Mouse (Mus musculus): ENCODE measurements around the gene Slc12a7. TPM values are rescaled to one million over a fixed set of nuclear protein-coding genes. Genes with fewer than 3 reads are reported as not detected.

The Slc12a7 gene
- polyA plus RNA-seq, 1 experiment from 2014 or later = 7.0 TPM

- ATAC-seq = peak; percentile 31
- H3K27ac ChIP-seq (ENCODE audit: low read depth) = no peak overlapping the region
- peak; percentile 33 for DNase-seq
- no peaks in the 10 kb centered on the region for H3K36me3 ChIP-seq (replicated peaks; ENCODE audit: insufficient read depth, low read length)
- no peaks in the 10 kb centered on the region for H3K4me1 ChIP-seq (ENCODE audit: insufficient read depth)
- H3K9ac ChIP-seq (replicated peaks) = no peak overlapping the region
- TF ChIP-seq EP300 (IDR thresholded peaks at IDR 0.05; ENCODE audit: low read depth) (no peak), CTCF (IDR thresholded peaks at IDR 0.05; ENCODE audit: low read depth) (peak; percentile 72)
- no peaks in the 10 kb centered on the region for H3K27me3 ChIP-seq (ENCODE audit: insufficient read depth, low read length)
- WGBS (ENCODE audit: insufficient replicate concordance) = 29% methylated on average over 15 of the region's 15 CpGs
- no peak overlapping the region for H3K4me2 ChIP-seq (ENCODE audit: low read depth, low read length)
- H3K4me3 ChIP-seq (ENCODE audit: low read depth, low read length) = no peak overlapping the region
- H3K9me3 ChIP-seq (ENCODE audit: low read length) = no peaks in the 10 kb centered on the region
Measured at GRCm38 (mm10) chr13:73748663-73749440, 16.0 kb downstream of the Slc12a7 start.

GRCm38 (mm10) chr13:73750435-73750834 is 17.5 kb downstream of the Slc12a7 start:
- no peak for TF ChIP-seq CTCF (IDR thresholded peaks at IDR 0.05; ENCODE audit: low read depth)
- no peak for TF ChIP-seq EP300 (IDR thresholded peaks at IDR 0.05; ENCODE audit: low read depth)
- Histone ChIP-seq H3K27ac (ENCODE audit: low read depth) (no peak overlapping the region), H3K36me3 (replicated peaks; ENCODE audit: insufficient read depth, low read length) (no peaks in the 10 kb centered on the region), H3K9me3 (ENCODE audit: low read length) (no peaks in the 10 kb centered on the region), H3K4me3 (ENCODE audit: low read depth, low read length) (no peak overlapping the region), H3K4me1 (ENCODE audit: insufficient read depth) (no peaks in the 10 kb centered on the region), H3K4me2 (ENCODE audit: low read depth, low read length) (no peak overlapping the region), H3K9ac (replicated peaks) (no peak overlapping the region), H3K27me3 (ENCODE audit: insufficient read depth, low read length) (no peaks in the 10 kb centered on the region)
- no peak for DNase-seq
- no peak for ATAC-seq
- WGBS (ENCODE audit: insufficient replicate concordance) = 65% methylated on average over 6 of the region's 6 CpGs

- no peak overlapping the region for H3K4me3 ChIP-seq (ENCODE audit: low read depth, low read length)
- H3K4me2 ChIP-seq (ENCODE audit: low read depth, low read length) = no peak overlapping the region
- TF ChIP-seq CTCF (IDR thresholded peaks at IDR 0.05; ENCODE audit: low read depth) = no peak
- no peak for TF ChIP-seq EP300 (IDR thresholded peaks at IDR 0.05; ENCODE audit: low read depth)
- ATAC-seq (no peak), DNase-seq (no peak)
- no peaks in the 10 kb centered on the region for H3K36me3 ChIP-seq (replicated peaks; ENCODE audit: insufficient read depth, low read length)
- no peak overlapping the region for H3K27ac ChIP-seq (ENCODE audit: low read depth)
- no peaks in the 10 kb centered on the region for H3K27me3 ChIP-seq (ENCODE audit: insufficient read depth, low read length)
- 79% methylated on average over 3 of the region's 3 CpGs for WGBS (ENCODE audit: insufficient replicate concordance)
- peaks cover 5% of the 10 kb centered on the region; the same call in 1 of the 2 replicates for H3K4me1 ChIP-seq (ENCODE audit: insufficient read depth)
- no peaks in the 10 kb centered on the region for H3K9me3 ChIP-seq (ENCODE audit: low read length)
- H3K9ac ChIP-seq (replicated peaks) = no peak overlapping the region
Measured at GRCm38 (mm10) chr13:73751284-73751683, 18.4 kb downstream of the Slc12a7 start.

- Histone ChIP-seq H3K9me3 (ENCODE audit: low read length) (no peaks in the 10 kb centered on the region), H3K4me2 (ENCODE audit: low read depth, low read length) (no peak overlapping the region), H3K4me3 (ENCODE audit: low read depth, low read length) (no peak overlapping the region), H3K9ac (replicated peaks) (no peak overlapping the region), H3K27me3 (ENCODE audit: insufficient read depth, low read length) (no peaks in the 10 kb centered on the region), H3K36me3 (replicated peaks; ENCODE audit: insufficient read depth, low read length) (no peaks in the 10 kb centered on the region), H3K27ac (ENCODE audit: low read depth) (no peak overlapping the region), H3K4me1 (ENCODE audit: insufficient read depth) (peaks cover 11% of the 10 kb centered on the region)
- ATAC-seq = peak; percentile 76
- no peak for DNase-seq
- TF ChIP-seq CTCF (IDR thresholded peaks at IDR 0.05; ENCODE audit: low read depth) (no peak), EP300 (IDR thresholded peaks at IDR 0.05; ENCODE audit: low read depth) (no peak)
- 44% methylated on average over 3 of the region's 3 CpGs for WGBS (ENCODE audit: insufficient replicate concordance)
Measured at GRCm38 (mm10) chr13:73755809-73756208, 22.9 kb downstream of the Slc12a7 start.

- WGBS (ENCODE audit: insufficient replicate concordance) = 33% methylated on average over 2 of the region's 2 CpGs
- no peak for TF ChIP-seq EP300 (IDR thresholded peaks at IDR 0.05; ENCODE audit: low read depth)
- no peak for TF ChIP-seq CTCF (IDR thresholded peaks at IDR 0.05; ENCODE audit: low read depth)
- no peak overlapping the region for H3K27ac ChIP-seq (ENCODE audit: low read depth)
Measured at GRCm38 (mm10) chr13:73756916-73757315, 24.0 kb downstream of the Slc12a7 start.

GRCm38 (mm10) chr13:73757362-73757761 is 24.5 kb downstream of the Slc12a7 start:
- H3K4me2 ChIP-seq (ENCODE audit: low read depth, low read length) = no peak overlapping the region
- no peak overlapping the region for H3K9ac ChIP-seq (replicated peaks)
- TF ChIP-seq EP300 (IDR thresholded peaks at IDR 0.05; ENCODE audit: low read depth) (no peak), CTCF (IDR thresholded peaks at IDR 0.05; ENCODE audit: low read depth) (no peak)
- ATAC-seq = no peak
- H3K4me1 ChIP-seq (ENCODE audit: insufficient read depth) = peaks cover 11% of the 10 kb centered on the region
- H3K4me3 ChIP-seq (ENCODE audit: low read depth, low read length) = no peak overlapping the region
- H3K27me3 ChIP-seq (ENCODE audit: insufficient read depth, low read length) = no peaks in the 10 kb centered on the region
- H3K36me3 ChIP-seq (replicated peaks; ENCODE audit: insufficient read depth, low read length) = no peaks in the 10 kb centered on the region
- DNase-seq = no peak
- H3K27ac ChIP-seq (ENCODE audit: low read depth) = no peak overlapping the region
- H3K9me3 ChIP-seq (ENCODE audit: low read length) = no peaks in the 10 kb centered on the region

More at GRCm38 (mm10) chr13:73756916-73757315, 24.0 kb downstream of the Slc12a7 start:
- H3K9ac ChIP-seq (replicated peaks) = no peak overlapping the region
- H3K27me3 ChIP-seq (ENCODE audit: insufficient read depth, low read length) = no peaks in the 10 kb centered on the region
- ATAC-seq (peak; percentile 40; the same call in 1 of the 2 replicates), DNase-seq (no peak)
- H3K4me3 ChIP-seq (ENCODE audit: low read depth, low read length) = no peak overlapping the region
- peaks cover 11% of the 10 kb centered on the region for H3K4me1 ChIP-seq (ENCODE audit: insufficient read depth)
- no peaks in the 10 kb centered on the region for H3K36me3 ChIP-seq (replicated peaks; ENCODE audit: insufficient read depth, low read length)
- H3K4me2 ChIP-seq (ENCODE audit: low read depth, low read length) = no peak overlapping the region
- no peaks in the 10 kb centered on the region for H3K9me3 ChIP-seq (ENCODE audit: low read length)

Data from liver, postnatal 0 days (tissue).